Mouse (Mus musculus) ES-E14 (cell line): ENCODE measurements around the gene Ccr1l1. TPM values are rescaled to one million over a fixed set of nuclear protein-coding genes. Genes with fewer than 3 reads are reported as not detected.

Experiments used
- DNase-seq: peaks from one replicate; pipeline ENCODE4 v3.0.0-alpha.2; 2013; ENCODE audit warnings: low read depth, low spot score
- H3K27ac ChIP-seq: 2 replicates; pipeline ENCODE4 v1.5.1; 2012; ENCODE audit warnings: low read depth, mild to moderate bottlenecking, low read length, moderate library complexity, mixed read lengths; ENCODE audit not compliant: poor library complexity, insufficient read depth, severe bottlenecking
- H3K36me3 ChIP-seq: 2 replicates; pipeline ENCODE4 v1.6.1; 2012; ENCODE audit warnings: mild to moderate bottlenecking, low read length, moderate library complexity, mixed read lengths; ENCODE audit not compliant: control insufficient read depth, poor library complexity, insufficient read depth, severe bottlenecking
- H3K4me1 ChIP-seq, 2 experiments: fragments of 150-350 bp in 1 of 2; sonication (generic) in 1 of 2; 2 replicates each; pipeline ENCODE4 v1.6.1; 2012; ENCODE audit warnings: low read length in 2 of 2, mild to moderate bottlenecking in 1 of 2, mixed read lengths in 1 of 2; ENCODE audit not compliant: control insufficient read depth in 2 of 2, insufficient read depth in 2 of 2, poor library complexity in 1 of 2
- H3K4me3 ChIP-seq, 2 experiments: fragments of 150-350 bp in 1 of 2; sonication (generic) in 1 of 2; 2 replicates each; pipeline ENCODE4 v1.5.1; 2012; ENCODE audit warnings: low read length in 2 of 2, low read depth in 1 of 2, mild to moderate bottlenecking in 1 of 2, mixed read lengths in 1 of 2; ENCODE audit not compliant: insufficient read depth in 1 of 2, poor library complexity in 1 of 2, severe bottlenecking in 1 of 2
- H3K9ac ChIP-seq: 2 replicates; pipeline ENCODE4 v1.6.1; 2012; ENCODE audit warnings: low read depth, mild to moderate bottlenecking, low read length, mixed read lengths; ENCODE audit not compliant: poor library complexity, insufficient read depth, severe bottlenecking
- H3K9me3 ChIP-seq: fragments of 150-350 bp; sonication (generic); 2 replicates; pipeline ENCODE4 v1.6.1; 2012; ENCODE audit warnings: low read depth, mild to moderate bottlenecking, low read length; ENCODE audit not compliant: control insufficient read depth, insufficient read depth
- CHD2 ChIP-seq: IDR thresholded peaks from 2 replicates; pipeline ENCODE4 v1.6.1; 2014; ENCODE audit warnings: mild to moderate bottlenecking, low read depth, low read length, inconsistent platforms
- HCFC1 ChIP-seq: IDR thresholded peaks from 2 replicates; pipeline ENCODE4 v1.6.1; 2012; ENCODE audit warnings: low read length, inconsistent platforms, borderline replicate concordance; ENCODE audit not compliant: insufficient read depth
- MAFK ChIP-seq: IDR thresholded peaks from 2 replicates; pipeline ENCODE4 v1.6.1; 2014; ENCODE audit warnings: mild to moderate bottlenecking, low read depth, low read length, inconsistent platforms; ENCODE audit not compliant: insufficient read depth
- ZC3H11A ChIP-seq: IDR thresholded peaks from 2 replicates; pipeline ENCODE4 v1.6.1; 2012; ENCODE audit warnings: low read depth, mild to moderate bottlenecking, inconsistent platforms, low read length, borderline replicate concordance
- ZNF384 ChIP-seq: IDR thresholded peaks from 2 replicates; pipeline ENCODE4 v1.6.1; 2012; ENCODE audit warnings: low read depth, low read length, inconsistent platforms
- in situ Hi-C, 2 experiments: fragments of 600-800 bp; cut with MboI; formaldehyde crosslinking; loops; one replicate each; pipeline ENCODE4 v1.15.1; 2025; ENCODE audit warnings: low sequenced_read_pairs in 2 of 2, inconsistent platforms in 1 of 2; ENCODE audit not compliant: unreplicated experiment in 2 of 2
- total RNA-seq: library from RNA; depleted of rRNA; stranded (reverse); fragments of 300-350 nt; gene quantifications from 2 replicates; pipeline ENCODE4 v1.2.3, GENCODE M21; 2012

Ccr1l1 gene
- total RNA-seq, 1 experiment, result not detected

GRCm38 (mm10) chr9:123951176-123951575 lies 27.0 kb downstream of the Ccr1l1 start:
- H3K4me1 ChIP-seq, result no peaks in the 10 kb centered on the region
- no peaks in the 10 kb centered on the region for H3K36me3 ChIP-seq
- in situ Hi-C loops, result no loop called here
- no peak for DNase-seq
- no peak overlapping the region for H3K9ac ChIP-seq
- TF ChIP-seq HCFC1 (no peak), CHD2 (no peak), ZC3H11A (no peak), ZNF384 (no peak), MAFK (no peak)
- no peak overlapping the region for H3K27ac ChIP-seq
- H3K4me3 ChIP-seq, result no peak overlapping the region
- H3K9me3 ChIP-seq, result no peaks in the 10 kb centered on the region

GRCm38 (mm10) chr9:123949432-123949831 lies 28.8 kb downstream of the Ccr1l1 start:
- no peak overlapping the region for H3K4me3 ChIP-seq
- no peaks in the 10 kb centered on the region for H3K4me1 ChIP-seq
- H3K9me3 ChIP-seq, result no peaks in the 10 kb centered on the region
- DNase-seq, result no peak
- H3K9ac ChIP-seq, result no peak overlapping the region
- in situ Hi-C loops, result no loop called here
- TF ChIP-seq MAFK (no peak), ZNF384 (no peak), HCFC1 (no peak), CHD2 (no peak), ZC3H11A (no peak)
- H3K36me3 ChIP-seq, result no peaks in the 10 kb centered on the region
- H3K27ac ChIP-seq, result no peak overlapping the region

- Histone ChIP-seq H3K36me3 (no peaks in the 10 kb centered on the region), H3K27ac (no peak overlapping the region), H3K9ac (no peak overlapping the region), H3K4me3 (no peak overlapping the region), H3K4me1 (no peaks in the 10 kb centered on the region), H3K9me3 (no peaks in the 10 kb centered on the region)
- in situ Hi-C loops, result no loop called here
- no peak for DNase-seq
- TF ChIP-seq ZC3H11A (no peak), CHD2 (no peak), MAFK (no peak), ZNF384 (no peak), HCFC1 (no peak)
Measured at GRCm38 (mm10) chr9:123947815-123948214, 30.4 kb downstream of the Ccr1l1 start.

GRCm38 (mm10) chr9:123942025-123942424 lies 36.2 kb downstream of the Ccr1l1 start:
- no peak overlapping the region for H3K9ac ChIP-seq
- no peak overlapping the region for H3K4me3 ChIP-seq
- H3K27ac ChIP-seq, result no peak overlapping the region
- no peak for TF ChIP-seq ZNF384
- TF ChIP-seq CHD2, result no peak
- no peak for TF ChIP-seq HCFC1
- TF ChIP-seq MAFK, result no peak
- no peak for TF ChIP-seq ZC3H11A
- H3K4me1 ChIP-seq, result no peaks in the 10 kb centered on the region
- no peak for DNase-seq
- in situ Hi-C loops, result no loop called here
- H3K36me3 ChIP-seq, result no peaks in the 10 kb centered on the region
- H3K9me3 ChIP-seq, result peaks cover under 1% of the 10 kb centered on the region

DNA sequence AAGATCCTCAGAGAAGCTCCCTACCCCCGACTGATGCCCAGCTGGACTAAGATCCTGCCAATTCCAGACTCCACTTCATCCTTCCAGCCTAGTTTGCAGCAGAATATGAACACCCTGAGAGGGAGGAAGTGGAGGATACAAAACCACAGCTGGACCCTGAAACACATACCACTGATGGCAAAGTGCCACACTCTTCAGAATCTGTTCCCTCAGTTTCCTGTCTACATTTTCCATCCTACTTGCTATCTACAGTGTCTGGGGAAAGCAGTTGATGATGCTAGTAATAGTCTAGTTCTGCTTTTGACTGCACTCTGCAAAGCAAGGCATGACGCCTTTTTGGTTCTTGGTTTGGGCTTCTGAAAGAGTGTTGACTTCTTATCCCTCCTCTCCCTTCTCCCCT lies 36.9 kb downstream of the Ccr1l1 start:
- no peak overlapping the region for H3K9ac ChIP-seq
- H3K4me1 ChIP-seq, result no peaks in the 10 kb centered on the region
- no peak overlapping the region for H3K27ac ChIP-seq
- peaks cover 6% of the 10 kb centered on the region for H3K36me3 ChIP-seq
- H3K4me3 ChIP-seq, result no peak overlapping the region
- in situ Hi-C loops, result no loop called here
- H3K9me3 ChIP-seq, result peaks cover 8% of the 10 kb centered on the region
- TF ChIP-seq MAFK (no peak), ZC3H11A (no peak), HCFC1 (no peak)
- DNase-seq, result no peak
